Mouse (Mus musculus) heart, postnatal 0 days (tissue): ENCODE data around the gene Csmd2. TPM values are rescaled to one million over a fixed set of nuclear protein-coding genes. Genes with fewer than 3 reads are reported as not detected.

Source experiments
- ATAC-seq: fragments of 200-750 bp; cut with Nextera tagmentation; 2 replicates; pipeline ENCODE4 v1.8.0; 2017; ENCODE audit warnings: low read depth, moderate number of reproducible peaks, moderate library complexity; ENCODE audit not compliant: insufficient read depth
- DNase-seq: peaks from one replicate; pipeline ENCODE4 v3.0.0-alpha.2; 2016; ENCODE audit warnings: low spot score
- H3K27ac ChIP-seq: fragments of 300-500 bp; sonication (generic); 2 replicates; pipeline ENCODE4 v1.5.1; 2014; ENCODE audit warnings: low read depth, mild to moderate bottlenecking
- H3K27me3 ChIP-seq: fragments of 300-500 bp; sonication (generic); 2 replicates; pipeline ENCODE4 v1.6.1; 2014; ENCODE audit warnings: low read length, mixed read lengths; ENCODE audit not compliant: control insufficient read depth, insufficient read depth
- H3K36me3 ChIP-seq: fragments of 300-500 bp; sonication (generic); replicated peaks from 2 replicates; pipeline ENCODE4 v1.6.1; 2014; ENCODE audit warnings: low read length, mixed read lengths; ENCODE audit not compliant: control insufficient read depth, insufficient read depth
- H3K4me1 ChIP-seq: fragments of 300-500 bp; sonication (generic); 2 replicates; pipeline ENCODE4 v1.6.1; 2014; ENCODE audit warnings: antibody characterized with exemption; ENCODE audit not compliant: control insufficient read depth, insufficient read depth
- H3K4me2 ChIP-seq: fragments of 300-500 bp; sonication (generic); 2 replicates; pipeline ENCODE4 v1.6.1; 2014; ENCODE audit warnings: low read depth, mild to moderate bottlenecking, low read length, moderate library complexity
- H3K4me3 ChIP-seq: fragments of 300-500 bp; sonication (generic); 2 replicates; pipeline ENCODE4 v1.5.1; 2014; ENCODE audit warnings: low read depth, low read length
- H3K9ac ChIP-seq: fragments of 300-500 bp; sonication (generic); replicated peaks from 2 replicates; pipeline ENCODE4 v1.6.1; 2014; ENCODE audit warnings: low read depth, low read length, mixed read lengths
- H3K9me3 ChIP-seq: fragments of 300-500 bp; sonication (generic); replicated peaks from 2 replicates; pipeline ENCODE4 v1.6.1; 2016; ENCODE audit warnings: low read length; ENCODE audit not compliant: control insufficient read depth
- CTCF ChIP-seq: IDR thresholded peaks from 2 replicates; pipeline ENCODE4 v1.5.1; 2016; ENCODE audit warnings: antibody characterized with exemption, control low read depth, low read depth
- EP300 ChIP-seq: IDR thresholded peaks from 2 replicates; pipeline ENCODE4 v1.6.1; 2016; ENCODE audit warnings: antibody characterized with exemption, low read depth
- WGBS: fragments of 180-500 bp; shearing (Covaris S2); extraction: QIAGEN DNeasy Blood & Tissue Kit; methylation state at CpG from one replicate; pipeline ENCODE4 v1.1.7; 2014; 5-methylcytosine and 5-hydroxymethylcytosine counted together
- polyA plus RNA-seq: library from polyadenylated mRNA; unstranded; fragments of >200 nt; fragmentation: Nextera tagmentation; extraction: Ambion mirVana; gene quantifications from 2 replicates; pipeline ENCODE4 v1.2.1, GENCODE M21; 2015
- total RNA-seq: library from RNA; depleted of rRNA; stranded (reverse); fragments of >200 nt; gene quantifications from 2 replicates; pipeline ENCODE4 v1.2.3, GENCODE M21; 2014; ENCODE audit warnings: low replicate concordance

Gene Csmd2
- total and polyA plus RNA-seq, 2 experiments from 2014 or later, result 0.01 TPM; not detected in 1

DNA sequence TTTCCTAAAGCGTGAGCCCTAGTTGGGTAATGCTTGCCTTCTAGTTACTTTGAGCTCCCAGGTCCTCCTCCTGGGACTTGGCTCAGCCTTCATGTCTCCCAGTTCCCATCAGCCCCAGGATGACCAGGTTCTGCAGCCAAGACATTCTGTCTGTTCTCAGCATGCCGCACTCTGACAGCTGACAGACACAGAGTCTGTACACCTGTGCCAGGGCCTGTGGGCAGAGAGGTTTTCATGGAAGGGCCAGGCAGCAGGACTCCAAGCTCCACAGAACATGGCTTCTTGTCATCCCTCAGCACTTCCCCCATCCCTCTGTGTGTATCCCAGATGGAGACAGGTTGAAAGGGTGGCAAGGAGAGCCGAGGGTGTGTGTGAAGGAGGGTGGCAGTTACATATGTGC is 154.6 kb downstream of the Csmd2 start:
- no peak overlapping the region for H3K27ac ChIP-seq
- H3K4me1 ChIP-seq, result no peaks in the 10 kb centered on the region
- H3K9me3 ChIP-seq, result no peaks in the 10 kb centered on the region
- 62% methylated on average over 3 of the region's 3 CpGs for WGBS
- no peak overlapping the region for H3K4me3 ChIP-seq
- no peak overlapping the region for H3K4me2 ChIP-seq
- no peaks in the 10 kb centered on the region for H3K27me3 ChIP-seq
- ATAC-seq, result no peak
- H3K36me3 ChIP-seq, result no peaks in the 10 kb centered on the region
- DNase-seq, result no peak
- TF ChIP-seq EP300 (no peak), CTCF (no peak)
- no peak overlapping the region for H3K9ac ChIP-seq

DNA sequence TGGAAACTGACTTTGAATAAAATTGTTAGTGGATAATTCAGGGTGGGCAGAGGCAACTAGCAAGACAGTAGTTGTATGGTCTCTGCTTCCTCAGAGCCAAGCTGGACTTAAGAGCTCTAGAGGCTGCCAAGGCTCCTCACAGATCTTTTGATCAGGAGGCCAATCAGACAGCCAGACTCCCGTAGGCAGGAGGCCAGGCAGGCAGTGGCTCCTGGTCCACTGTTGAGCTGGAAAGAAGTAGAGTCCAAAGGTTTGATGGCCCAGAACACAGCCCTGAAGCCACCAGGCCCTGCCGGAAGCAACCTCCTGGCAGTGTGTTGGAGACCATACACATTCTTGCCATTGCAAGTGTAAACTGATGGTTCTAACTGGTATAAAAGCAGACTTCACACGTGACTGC is 155.5 kb downstream of the Csmd2 start:
- H3K9me3 ChIP-seq, result no peaks in the 10 kb centered on the region
- DNase-seq, result no peak
- 80% methylated on average over 3 of the region's 3 CpGs for WGBS
- no peak overlapping the region for H3K9ac ChIP-seq
- H3K4me2 ChIP-seq, result no peak overlapping the region
- TF ChIP-seq EP300 (no peak), CTCF (no peak)
- no peak overlapping the region for H3K4me3 ChIP-seq
- H3K36me3 ChIP-seq, result no peaks in the 10 kb centered on the region
- no peak for ATAC-seq
- H3K27me3 ChIP-seq, result no peaks in the 10 kb centered on the region
- no peak overlapping the region for H3K27ac ChIP-seq
- no peaks in the 10 kb centered on the region for H3K4me1 ChIP-seq

DNA sequence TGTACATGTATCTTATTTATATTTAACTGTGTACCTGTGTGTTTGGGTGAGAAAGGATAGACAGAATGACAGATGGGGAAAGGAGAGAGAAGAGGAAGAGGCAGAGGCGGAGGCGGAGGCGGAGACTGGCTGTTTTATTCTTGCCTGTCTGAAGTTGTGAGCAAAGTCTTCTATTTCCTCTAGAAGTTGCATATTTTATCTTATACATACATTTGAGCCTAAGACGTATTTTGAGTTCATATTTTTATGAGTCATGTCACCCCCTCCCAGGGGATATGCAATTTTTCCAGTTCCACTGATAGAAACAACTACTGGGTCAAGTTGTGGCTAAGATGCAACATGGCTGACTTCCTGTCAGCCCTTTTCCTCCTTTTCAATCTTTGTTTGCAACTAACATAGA is 161.9 kb downstream of the Csmd2 start:
- no peaks in the 10 kb centered on the region for H3K36me3 ChIP-seq
- H3K9ac ChIP-seq, result no peak overlapping the region
- H3K4me2 ChIP-seq, result no peak overlapping the region
- no peaks in the 10 kb centered on the region for H3K9me3 ChIP-seq
- ATAC-seq, result no peak
- H3K27ac ChIP-seq, result no peak overlapping the region
- 81% methylated on average over 4 of the region's 4 CpGs for WGBS
- no peak overlapping the region for H3K4me3 ChIP-seq
- no peaks in the 10 kb centered on the region for H3K4me1 ChIP-seq
- no peaks in the 10 kb centered on the region for H3K27me3 ChIP-seq
- no peak for DNase-seq
- TF ChIP-seq EP300, result no peak
- no peak for TF ChIP-seq CTCF

DNA sequence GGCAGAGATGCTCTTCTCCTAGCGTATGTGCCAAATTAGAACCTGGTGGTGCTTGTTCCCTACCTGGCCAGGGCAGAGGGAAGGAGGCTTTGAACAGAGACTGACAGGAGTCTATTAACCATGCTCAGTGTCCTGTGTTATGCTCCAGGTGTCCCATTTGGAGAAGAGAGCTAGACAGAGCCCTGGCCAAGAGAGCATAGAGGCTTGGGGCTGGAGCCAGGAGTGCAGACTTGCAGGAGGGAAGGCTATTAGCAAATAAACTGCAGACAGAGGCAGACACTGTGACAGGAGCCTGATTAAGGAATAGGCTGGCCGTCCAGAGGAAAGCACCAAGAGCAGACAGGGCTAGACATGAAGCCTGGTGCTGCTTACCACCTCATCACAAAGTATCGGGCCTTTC is 164.4 kb downstream of the Csmd2 start:
- no peaks in the 10 kb centered on the region for H3K36me3 ChIP-seq
- H3K27me3 ChIP-seq, result no peaks in the 10 kb centered on the region
- H3K4me3 ChIP-seq, result no peak overlapping the region
- no peak for ATAC-seq
- WGBS, result 67% methylated on average over 3 of the region's 3 CpGs
- H3K4me1 ChIP-seq, result no peaks in the 10 kb centered on the region
- no peak overlapping the region for H3K9ac ChIP-seq
- TF ChIP-seq CTCF (no peak), EP300 (no peak)
- no peak overlapping the region for H3K27ac ChIP-seq
- no peak overlapping the region for H3K4me2 ChIP-seq
- H3K9me3 ChIP-seq, result no peaks in the 10 kb centered on the region
- DNase-seq, result no peak

DNA sequence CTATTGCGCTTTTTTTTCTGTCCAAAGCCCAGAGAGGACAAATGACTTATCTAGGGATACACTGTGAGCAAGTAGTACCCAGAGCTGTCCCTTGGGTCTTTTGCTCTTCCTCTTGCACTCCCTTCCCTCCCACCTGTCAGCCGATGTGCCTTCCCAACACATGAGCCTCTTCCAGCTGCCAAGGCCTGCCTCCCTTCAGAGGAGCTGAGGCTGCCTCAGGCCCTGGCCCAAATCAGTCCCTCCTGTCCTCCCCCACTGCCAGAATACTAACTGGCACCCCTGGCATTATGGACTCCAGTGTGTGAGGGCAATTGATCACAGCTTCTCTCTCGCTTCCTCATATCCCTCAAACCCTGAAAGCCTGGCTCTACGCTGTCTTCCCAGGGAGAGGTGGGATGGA is 165.5 kb downstream of the Csmd2 start:
- DNase-seq (no peak), ATAC-seq (no peak)
- H3K27ac ChIP-seq, result no peak overlapping the region
- no peak overlapping the region for H3K9ac ChIP-seq
- 83% methylated on average over 4 of the region's 4 CpGs for WGBS
- H3K27me3 ChIP-seq, result no peaks in the 10 kb centered on the region
- no peak overlapping the region for H3K4me3 ChIP-seq
- H3K9me3 ChIP-seq, result no peaks in the 10 kb centered on the region
- no peak overlapping the region for H3K4me2 ChIP-seq
- TF ChIP-seq CTCF (no peak), EP300 (no peak)
- no peaks in the 10 kb centered on the region for H3K4me1 ChIP-seq
- no peaks in the 10 kb centered on the region for H3K36me3 ChIP-seq

DNA sequence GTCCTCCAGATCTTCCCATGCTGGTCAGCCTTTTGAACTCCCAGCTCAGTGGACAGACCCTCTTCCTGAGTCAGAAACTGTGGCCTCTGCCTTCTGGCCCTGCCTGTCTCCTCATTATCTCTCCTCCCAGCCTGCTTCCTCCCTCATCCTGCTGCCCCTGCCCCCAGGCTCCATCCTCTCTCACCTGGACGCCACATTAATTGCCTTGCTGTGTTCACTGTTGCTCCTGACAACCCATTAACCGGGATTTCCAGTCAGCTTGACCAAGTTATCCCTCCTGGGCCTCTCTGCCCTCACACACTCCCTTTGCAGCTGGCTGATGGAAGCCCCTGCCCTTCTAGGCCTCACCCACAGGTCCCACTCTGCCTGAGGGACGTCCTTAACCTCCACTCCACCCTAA is 167.6 kb downstream of the Csmd2 start:
- Histone ChIP-seq H3K4me2 (no peak overlapping the region), H3K36me3 (no peaks in the 10 kb centered on the region), H3K4me1 (no peaks in the 10 kb centered on the region), H3K27me3 (no peaks in the 10 kb centered on the region), H3K9ac (no peak overlapping the region), H3K27ac (no peak overlapping the region), H3K9me3 (no peaks in the 10 kb centered on the region), H3K4me3 (no peak overlapping the region)
- no peak for ATAC-seq
- WGBS, result 14% methylated on average over 3 of the region's 3 CpGs
- no peak for DNase-seq
- TF ChIP-seq CTCF, result no peak
